Mouse (Mus musculus): ENCODE measurements around the gene Gm19965. TPM values are rescaled to one million over a fixed set of nuclear protein-coding genes. Genes with fewer than 3 reads are reported as not detected.

The Gm19965 gene
- total RNA-seq (2021): not detected
- not detected in 2 replicates for polyA plus RNA-seq (2012; rRNA removed)
- long read RNA-seq: 0 reads

GRCm38 (mm10) chr1:116802683-116803082, at the start of gene Gm19965:
TSS of gene Gm19965 (plus strand) at chr1:116802983.
- no peak for DNase-seq

- no peak for DNase-seq
Measured at GRCm38 (mm10) chr1:116782471-116782989, 20.3 kb upstream of the Gm19965 start.

All from adrenal gland, adult 2 months (tissue).